Mouse (Mus musculus) frontal cortex, adult (tissue): ENCODE data around the gene Arhgap1.
A peak's percentile ranks its signal among the peaks of the same experiment; 100 is the strongest.
"Not testable (repeated sequence)": the region's sequence is repeated elsewhere in the genome, so short reads cannot be mapped to it uniquely, and the experiment has no call there.

Experiments used
- ATAC-seq: cut with Nextera tagmentation; 2 replicates; pipeline ENCODE4 v1.9.2; 2017; ENCODE audit warnings: mild to moderate bottlenecking, moderate library complexity, mixed read lengths; ENCODE audit not compliant: low TSS enrichment

The Arhgap1 gene

DNA sequence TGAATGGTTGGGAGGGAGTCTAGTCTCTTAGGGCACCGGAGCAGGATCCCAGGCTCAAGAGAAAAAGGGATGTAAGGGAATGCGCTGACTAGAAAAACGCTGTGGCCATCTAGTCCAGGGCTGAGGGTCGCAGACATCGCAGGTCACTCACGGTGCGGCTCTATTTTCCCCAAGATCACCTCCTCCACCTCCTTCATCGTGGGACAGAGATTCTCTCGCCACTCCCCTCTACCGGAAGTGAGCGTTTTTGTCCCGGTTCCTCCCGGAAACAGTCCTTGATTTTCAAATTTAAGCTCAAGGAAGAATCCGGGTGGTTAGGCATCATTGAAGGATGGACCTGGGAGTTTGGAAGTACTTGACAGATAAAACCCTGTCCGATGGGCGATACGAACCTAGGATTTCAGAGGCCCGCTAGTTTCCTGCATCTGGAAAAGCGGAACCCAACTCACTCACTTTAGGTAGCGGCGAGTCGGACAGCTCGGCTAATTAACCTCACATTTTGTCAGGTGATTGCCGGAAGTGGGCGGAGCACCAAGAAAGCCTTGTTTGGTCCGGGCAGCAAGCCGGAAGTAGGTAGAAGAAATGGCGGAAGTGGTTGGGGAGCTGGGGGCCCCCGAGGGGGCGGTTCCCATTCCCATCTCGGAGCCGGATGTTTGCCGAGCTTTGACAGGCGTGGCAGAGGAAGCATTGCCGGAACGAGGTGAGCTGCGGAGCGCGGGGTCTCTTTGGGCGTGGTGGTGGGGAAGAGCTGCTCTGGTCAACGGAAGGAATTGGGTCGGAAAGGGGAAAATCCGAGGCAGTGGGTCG lies at the start of gene Arhgap1, which contains the start of gene Zfp408:
Arhgap1 (plus strand) TSS at position 308 of the 807 bp plus-strand sequence.
Zfp408 (minus strand) TSS at position 239 of the 807 bp plus-strand sequence.
- ATAC-seq, result peak; percentile 81

DNA sequence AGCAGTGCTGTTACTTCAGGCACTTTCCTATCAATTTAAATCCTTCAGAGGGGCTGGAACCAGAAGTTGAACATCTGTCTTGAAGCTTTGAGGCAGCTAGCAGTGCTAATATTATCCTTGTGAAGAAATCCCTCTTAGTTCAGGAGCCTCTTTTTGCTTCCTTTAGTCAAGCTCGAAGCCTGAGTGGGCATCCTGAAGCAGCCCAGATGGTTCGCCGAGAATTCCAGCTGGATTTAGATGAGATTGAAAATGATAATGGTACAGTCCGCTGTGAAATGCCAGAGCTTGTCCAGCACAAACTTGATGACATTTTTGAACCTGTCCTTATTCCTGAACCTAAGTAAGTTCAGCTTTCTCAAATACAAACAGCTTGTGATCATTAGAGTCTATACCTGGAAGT lies 49.2 kb upstream of the Arhgap1 start:
- peak; percentile 78 for ATAC-seq

DNA sequence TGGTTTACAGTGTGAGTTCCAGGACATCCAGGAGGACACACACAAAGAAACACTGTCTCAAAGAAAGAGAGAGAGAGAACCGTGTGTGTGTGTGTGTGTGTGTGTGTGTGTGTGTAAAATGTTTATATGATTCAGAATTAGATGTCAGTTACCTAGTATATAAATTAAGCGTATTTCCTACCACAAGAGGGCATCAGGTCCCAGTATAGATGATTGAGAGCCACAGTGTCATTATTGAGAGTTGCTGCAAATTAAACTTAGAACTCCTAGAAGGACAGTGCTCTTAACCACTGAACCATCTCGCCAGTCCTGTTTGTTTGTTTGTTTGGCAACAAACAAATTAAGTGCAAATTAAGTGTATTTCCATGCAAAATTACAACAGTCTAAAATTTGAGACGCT lies 47.3 kb upstream of the Arhgap1 start:
- no peak for ATAC-seq

DNA sequence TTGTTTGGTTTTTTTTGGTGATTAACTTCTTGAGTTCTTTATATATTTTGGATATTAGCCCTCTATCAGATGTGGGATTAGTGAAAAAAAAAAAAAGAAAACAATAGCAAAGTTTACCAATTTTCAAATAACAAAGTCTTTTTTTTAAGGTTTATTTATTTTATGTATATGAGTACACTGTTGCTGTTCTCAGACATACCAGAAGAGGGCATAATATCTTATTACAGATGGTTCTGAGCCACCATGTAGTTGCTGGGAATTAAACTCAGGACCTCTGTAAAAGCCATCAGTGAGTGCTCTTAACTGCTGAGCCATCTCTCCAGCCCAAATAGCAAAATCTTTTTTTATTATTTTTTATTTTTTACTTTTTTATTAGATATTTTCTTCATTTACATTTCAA lies 40.3 kb upstream of the Arhgap1 start:
- ATAC-seq, result not testable (repeated sequence)

DNA sequence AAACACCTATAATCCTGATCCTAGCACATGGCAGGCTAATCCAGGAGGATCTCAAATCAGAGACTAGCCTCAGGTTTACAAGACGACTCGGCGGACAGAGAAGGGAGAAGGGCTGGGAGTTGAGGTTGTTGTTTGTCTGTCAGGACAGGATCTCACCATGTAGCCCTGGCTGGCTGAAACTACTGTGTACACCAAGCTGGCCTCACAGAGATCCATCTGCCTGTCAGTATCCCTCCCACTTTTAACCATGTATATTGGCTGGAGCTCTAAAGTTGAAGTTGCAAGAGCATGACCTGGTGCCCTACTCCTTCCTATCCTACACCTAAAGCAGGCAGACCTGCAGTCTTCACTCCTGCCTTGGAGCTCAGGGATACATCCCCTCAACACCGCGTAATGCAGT lies 27.3 kb upstream of the Arhgap1 start:
- no peak for ATAC-seq

DNA sequence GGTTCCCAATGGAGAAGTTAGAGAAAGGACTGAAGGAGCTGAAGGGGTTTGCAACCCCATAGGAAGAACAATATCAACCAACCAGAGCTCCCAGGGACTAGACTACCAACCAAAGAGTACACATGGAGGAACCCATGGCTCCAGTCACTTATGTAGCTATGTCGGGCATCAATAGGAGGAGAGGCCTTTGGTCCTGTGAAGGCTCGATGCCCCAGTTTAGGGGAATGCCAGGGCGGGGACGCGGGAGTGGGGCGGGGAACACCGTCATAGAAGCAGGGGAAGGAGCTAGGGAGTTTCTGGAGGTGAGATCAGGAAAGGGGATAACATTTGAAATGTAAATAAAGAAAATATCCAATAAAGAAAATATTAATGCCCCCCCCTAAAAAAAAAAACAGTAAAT lies 26.3 kb upstream of the Arhgap1 start:
- ATAC-seq, result not testable (repeated sequence)

DNA sequence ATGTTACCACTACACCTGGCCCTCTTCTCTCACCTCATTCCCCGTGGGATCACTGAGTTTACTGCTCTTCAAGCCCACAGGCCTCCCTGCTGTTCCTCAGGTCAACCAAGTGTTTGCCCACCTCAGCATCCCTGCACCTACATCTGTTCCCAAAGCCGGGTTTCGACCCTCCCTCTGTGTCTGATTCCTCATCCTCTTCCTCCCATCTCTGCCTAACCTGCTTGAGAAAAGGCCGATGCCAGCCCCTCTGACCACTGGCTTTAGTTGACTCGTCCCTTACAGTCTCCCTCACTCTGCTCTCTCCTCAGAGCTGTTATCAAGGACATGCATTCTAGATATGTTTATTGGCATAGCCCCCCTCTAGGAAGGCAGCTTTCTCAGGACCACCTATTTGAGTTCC lies 22.2 kb upstream of the Arhgap1 start:
- ATAC-seq, result no peak

DNA sequence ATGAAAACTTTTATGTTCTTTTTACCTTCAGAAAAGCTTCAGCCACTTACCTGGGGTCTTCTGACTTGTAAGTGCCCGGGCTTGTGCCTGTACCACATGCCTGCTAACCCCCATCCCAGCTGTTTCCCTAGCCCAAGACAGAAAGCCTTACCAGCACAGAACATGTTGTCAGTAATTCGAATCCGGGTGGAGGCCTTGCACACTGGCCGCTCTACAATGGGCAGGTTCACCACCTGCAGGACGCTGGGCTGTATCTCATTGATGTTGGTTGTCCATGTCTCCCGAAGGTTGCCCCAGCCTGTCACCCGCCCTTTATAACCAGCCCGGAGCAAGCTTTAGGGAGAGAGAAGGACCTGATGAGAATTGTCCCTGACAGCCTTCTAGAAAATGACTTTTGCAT lies 21.5 kb upstream of the Arhgap1 start:
- no peak for ATAC-seq

DNA sequence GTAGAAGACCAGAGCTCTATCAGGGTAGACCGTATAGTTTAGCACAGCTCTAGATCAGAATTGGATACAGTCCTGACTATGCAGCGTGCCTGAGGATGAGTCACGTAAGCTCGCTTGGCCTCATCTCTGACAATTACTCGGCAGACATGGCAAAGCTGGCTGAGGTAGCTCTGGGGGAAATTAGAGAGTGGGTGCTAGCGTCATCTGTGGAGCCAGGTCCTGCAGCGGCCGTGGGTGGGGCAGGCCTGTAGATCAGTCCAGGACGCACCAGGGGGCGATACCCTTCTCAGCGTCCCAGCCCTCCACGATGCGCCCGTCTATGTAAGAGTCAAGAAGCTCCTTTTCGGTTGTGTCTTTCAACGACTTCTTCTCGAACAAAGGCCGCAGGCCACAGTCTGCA lies 20.0 kb upstream of the Arhgap1 start:
- peak; percentile 92 for ATAC-seq

DNA sequence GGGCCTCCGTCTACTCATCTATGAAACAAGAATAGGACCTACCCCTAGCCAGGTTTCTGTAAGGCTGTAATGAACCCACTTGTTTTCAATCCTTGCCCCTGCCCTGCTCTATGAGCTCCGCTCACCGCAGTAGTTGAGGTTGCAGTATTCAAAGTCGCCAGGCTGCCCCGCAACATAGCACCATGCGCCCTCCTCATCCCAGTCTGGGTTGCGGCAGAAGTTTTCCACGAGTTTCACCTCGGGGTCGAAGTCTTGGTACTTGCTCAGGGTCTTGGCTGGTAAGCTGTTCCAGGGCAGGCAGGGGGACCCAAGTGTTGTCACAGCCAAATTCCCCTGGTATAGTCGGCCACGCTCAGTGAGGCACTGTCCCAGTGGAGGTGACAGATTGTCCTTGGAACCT lies 19.3 kb upstream of the Arhgap1 start:
- no peak for ATAC-seq

DNA sequence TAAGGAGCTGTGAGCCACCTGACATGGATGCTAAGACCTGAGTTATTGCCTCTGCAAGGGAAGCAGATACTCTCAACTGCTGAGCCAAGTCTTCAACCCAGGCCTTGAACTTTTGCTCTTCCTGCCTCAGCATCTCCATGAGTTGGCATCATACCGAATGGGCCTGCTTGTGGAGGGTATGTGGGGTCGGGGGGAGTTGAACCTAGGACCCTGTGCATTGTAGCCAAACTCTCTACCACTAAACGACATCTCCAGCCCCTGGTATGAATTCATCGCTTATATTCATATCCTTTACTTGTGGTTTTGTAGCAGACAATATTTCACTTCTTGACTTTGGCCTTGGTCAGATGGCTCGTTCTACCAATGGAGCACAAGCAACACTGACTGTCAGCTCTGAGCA lies 17.8 kb upstream of the Arhgap1 start:
- no peak for ATAC-seq

DNA sequence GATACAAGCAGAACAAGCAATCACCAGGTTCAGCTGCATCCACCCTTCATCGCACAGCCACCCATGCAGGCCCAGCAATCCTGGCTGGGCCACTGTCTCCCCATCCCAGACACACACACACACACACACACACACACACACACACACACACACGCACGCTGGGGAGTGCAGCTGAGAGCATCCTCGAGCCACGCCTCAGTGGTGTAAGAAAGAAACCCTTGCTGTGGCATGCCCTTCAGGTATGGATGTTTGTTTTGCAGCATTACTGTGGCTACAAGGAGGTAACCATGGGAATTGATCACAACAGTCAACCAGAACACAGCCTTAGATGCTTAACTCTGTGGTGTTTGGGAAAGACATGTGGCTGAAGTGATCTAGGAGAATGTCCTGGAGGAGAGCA lies 17.3 kb upstream of the Arhgap1 start:
- no peak for ATAC-seq

DNA sequence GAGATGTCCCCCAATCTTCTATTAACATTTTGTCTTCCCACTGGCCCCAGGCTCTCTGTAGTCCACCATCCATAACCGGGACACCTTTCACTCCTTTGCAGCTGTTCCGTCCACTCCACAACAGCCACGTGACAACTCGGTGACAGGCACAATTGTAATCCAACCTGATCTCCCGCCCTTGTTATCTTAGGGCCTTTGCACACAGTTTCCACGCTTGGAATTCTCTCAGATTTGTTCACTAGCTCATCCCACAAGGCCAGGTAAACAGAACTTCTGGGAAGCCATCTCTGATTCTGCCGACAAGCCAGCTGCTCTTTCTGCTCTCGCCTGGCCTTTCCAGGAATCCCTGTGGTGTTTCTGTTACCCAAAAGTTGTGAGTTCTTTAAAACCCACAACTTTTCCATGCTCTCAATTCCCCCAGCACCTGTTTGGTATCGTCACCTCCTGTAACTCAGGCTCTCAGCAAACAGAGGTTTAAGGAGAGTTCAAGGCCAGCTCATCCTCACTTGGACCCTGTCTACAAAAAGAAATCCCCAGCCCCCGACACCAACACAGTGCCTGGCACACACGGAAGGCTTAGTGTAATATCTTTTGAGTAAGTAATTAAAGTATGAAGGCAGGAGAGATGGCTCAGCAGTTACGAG lies 16.2 kb upstream of the Arhgap1 start:
- no peak for ATAC-seq

DNA sequence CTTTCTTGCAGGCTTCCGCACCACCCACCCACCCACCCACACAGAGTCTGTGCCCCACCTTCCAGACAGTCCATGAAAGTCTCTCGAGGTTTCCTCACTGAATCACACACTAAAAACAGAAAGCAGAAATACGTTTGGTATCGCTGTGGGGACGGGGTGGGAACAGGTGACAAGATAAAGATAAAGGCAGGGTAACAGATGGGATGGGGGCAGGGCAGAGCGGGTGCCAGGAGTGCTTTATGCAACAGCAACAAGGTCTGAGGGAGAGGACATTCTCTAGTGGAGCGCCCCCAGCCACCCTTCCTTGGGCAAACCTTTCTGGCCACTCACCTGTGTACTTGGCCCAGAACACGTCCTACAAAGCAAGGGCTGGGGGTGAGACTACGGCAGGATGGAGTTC lies 14.8 kb upstream of the Arhgap1 start:
- peak; percentile 55 for ATAC-seq

DNA sequence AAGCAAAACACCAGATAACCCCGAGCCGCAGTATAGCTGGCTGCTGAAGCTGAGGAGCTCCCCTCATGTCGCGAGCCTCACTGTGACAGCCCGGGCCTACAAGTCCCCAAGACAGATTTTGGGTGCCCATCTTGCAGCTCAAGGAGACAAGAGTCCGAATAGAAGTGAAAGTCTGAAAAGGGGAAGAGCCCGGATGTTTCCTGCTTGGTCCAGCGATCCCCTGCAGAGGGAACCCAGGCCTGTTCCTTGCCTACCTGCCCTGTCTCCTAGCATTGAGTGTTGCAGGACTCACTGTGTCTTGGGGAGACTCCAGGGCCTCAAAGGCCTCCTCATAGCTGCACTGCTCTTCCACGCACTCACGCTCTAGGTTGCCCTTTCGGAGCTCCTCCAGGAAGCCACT lies 14.2 kb upstream of the Arhgap1 start:
- ATAC-seq, result no peak

DNA sequence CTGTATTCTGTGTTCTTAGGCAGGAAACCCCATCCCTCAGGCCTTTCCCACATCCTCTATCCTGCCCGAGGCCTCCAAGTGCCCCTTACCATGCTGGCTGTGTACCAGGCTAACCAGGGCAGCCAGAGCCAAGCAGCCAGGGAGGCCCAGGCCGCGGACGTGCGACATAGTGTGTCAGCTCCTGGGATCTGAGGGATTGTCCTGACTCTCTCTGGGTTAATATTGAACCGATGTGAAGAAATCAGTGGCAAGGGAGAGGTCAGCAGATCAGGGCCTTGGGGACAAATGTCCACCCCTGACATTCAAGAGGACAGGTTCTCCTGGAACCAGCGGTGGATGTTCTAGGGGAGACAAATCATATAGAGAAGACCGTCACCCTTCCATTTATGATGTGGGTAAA lies 13.4 kb upstream of the Arhgap1 start, which contains the start of gene F2:
F2 (minus strand) TSS at position 186 of the 400 bp plus-strand sequence.
- no peak for ATAC-seq

DNA sequence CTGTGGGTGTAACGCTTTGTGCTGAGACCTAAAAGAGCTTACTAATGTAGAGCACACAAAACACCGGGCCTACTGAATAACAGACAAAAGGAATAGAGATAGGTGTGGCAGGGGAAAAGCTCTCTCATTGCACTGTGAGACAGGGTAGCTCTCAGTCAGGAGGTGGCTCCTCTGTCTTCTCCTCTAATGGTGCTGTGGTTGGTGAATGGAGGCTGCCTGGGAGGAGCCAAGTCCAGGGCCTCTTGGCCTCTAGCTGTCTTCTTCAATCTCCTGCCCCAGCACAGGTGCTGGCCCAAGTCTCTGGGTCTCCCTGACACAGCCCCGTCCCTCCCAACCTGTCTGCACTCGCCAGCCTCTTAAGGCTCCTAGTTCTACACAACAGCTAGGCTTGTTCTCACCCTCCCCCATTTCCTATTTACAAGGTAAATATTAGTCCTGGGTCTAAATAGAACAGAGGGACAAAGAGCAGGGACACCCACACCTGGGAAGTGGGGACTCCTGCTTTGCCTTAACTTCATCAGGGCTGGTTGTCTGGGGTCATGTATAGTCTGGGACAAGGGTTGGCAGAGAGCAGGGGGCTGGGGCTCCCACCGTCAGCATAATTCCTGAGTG lies 12.8 kb upstream of the Arhgap1 start:
- no peak for ATAC-seq

DNA sequence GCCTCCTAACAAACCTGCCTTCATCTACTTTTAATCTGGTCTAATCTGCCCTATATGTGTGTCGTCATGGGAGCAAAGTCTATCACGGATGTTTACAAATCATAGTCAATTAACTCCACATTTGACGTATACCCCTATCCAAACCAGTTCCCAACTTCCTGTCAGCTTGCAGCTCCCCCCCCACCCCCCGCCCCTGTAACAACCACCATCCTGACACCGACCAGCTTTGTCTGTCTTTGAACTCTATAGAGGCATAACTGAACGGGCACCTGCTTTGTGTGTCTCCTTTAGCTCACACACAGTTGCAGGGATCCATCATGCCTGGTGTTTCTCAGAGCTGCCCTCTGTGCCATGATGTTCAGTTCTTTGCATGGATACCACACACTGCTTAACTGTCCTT lies 10.7 kb upstream of the Arhgap1 start:
- ATAC-seq, result no peak

DNA sequence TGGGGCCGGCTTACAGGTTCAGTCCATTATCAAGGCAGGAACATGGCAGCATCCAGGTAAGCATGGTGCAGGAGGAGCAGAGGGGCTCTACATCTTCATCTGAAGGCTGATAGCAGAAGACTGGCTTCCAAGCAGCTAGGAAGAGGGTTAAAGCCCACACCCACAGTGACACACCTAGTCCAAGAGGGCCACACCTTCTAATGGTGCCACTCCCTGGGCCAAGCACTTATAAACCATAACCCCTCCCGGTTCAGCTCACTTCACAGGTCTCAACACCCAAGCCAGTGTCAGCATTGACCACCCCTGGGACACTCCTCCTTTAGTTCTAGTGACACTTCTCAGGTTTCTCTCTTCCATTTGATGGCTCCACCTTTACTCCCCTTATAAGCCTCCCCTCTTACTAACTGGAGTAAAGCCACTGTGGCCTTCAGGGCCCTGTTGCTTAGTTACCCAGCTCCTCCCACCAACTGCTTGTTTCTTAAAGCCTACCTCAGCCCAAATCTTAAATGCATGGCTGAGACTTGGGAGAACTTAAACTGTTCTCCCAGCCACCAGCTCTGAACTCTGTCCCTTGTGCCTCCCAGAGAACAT lies 6.7 kb upstream of the Arhgap1 start:
- ATAC-seq, result no peak

DNA sequence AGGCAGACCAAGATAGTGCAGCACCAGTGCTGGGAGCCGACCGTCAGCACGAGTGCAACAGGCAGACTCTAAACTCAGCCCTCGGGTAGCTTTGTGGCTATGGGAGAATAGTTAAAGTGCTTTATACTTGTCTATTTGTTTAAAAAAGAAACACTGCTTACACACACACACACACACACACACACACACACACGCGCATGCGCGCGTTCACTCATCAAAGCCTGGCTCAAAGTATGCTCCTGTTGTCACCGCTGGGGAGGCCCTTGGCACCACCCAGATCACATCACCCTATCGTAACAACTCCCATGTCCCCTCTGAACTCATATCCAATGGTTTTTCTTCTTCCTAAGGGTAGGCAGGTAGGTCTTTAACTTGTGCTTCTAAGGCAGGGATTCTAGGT lies 5.6 kb upstream of the Arhgap1 start:
- no peak for ATAC-seq

DNA sequence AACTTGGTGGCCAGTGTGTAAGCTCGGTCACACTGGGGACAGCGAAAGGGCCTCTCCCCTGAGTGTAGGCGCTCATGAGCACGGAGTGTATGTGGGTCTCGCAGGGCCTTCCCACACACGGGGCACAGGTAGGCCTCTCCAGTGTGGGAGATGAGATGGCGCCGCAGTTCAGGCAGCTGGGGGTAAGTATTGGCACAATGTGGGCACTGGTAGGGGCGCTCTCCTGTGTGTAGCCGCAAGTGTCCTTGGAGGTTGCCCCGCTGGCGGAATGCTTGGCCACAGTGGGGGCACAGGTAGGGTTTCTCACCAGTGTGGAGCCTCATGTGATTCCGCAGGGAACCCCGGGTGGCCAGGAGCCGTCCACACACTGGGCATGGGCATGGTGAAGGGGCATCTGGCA lies 4.3 kb upstream of the Arhgap1 start:
- no peak for ATAC-seq

DNA sequence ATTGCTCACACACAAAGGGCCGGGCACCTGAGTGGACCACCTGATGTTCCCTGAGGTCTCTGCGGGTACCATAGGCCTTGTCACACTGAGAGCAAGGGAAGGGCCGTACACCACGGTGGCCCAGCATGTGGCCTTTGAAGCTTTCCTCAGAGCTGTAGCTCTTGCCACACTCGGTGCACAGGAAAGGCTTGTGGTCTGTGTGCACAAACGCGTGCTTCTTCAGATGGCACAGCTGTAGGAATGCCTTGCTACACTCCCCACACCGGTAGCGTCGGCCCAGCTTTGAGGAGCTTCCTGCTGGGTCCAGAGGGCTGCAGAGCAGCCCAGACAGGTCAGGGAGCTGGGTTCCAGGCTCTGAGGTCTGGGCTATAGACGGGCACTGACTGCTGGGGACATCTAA lies 3.8 kb upstream of the Arhgap1 start:
- no peak for ATAC-seq

DNA sequence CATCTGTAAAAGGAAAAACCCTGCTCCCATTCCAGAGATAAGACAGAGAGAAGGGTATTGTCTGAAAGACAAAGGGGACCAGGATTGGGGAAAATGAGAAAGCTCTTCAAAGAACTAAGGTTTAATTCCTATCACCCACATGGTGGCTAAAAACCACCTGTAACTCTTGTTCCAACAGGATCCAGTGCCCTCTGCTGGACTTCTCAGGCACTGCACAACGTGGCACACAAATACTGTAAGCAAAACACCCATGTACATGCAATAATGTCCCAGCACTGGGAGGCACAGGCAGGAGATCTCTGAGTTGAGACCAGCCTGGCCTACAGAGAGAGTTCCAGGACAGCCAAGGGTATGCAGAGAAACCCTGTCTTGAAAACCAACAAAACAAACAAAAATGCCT lies 2.9 kb upstream of the Arhgap1 start:
- no peak for ATAC-seq
